Comparison of ENCODE assay signal across 16 mouse cellular contexts in the genomic region with DNA sequence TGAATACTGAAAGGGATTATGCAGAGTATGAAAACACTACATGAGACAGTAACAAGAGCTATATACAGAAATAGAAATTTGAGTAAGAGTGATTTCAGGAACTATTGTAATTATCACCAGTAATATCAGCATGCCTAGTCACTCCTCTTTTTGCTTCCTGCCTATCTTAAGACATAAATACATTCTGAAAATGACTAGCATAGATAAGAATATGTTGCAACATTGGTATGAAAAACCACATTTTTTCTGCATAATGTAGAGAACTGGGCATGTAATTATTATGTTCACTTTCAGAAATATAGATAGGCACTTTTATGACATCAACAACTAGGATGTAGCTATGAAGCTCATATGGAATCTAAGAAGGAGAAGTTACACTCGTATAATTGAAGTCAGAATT.
"Had no signal": no experiment of that assay in that cellular context is flagged by ENCODE, and none has a peak within 500 bp of the region (broad histone marks: within the 10 kb centered on the region; RNA-seq: fewer than 3 reads in every experiment).

No protein-coding gene starts in this region.

- H3K4me3 ChIP-seq: neural tube, embryonic 13.5 days; neural tube, embryonic 15.5 days; stomach, embryonic 15.5 days had no signal

- H3K27me3 ChIP-seq: neural tube, embryonic 13.5 days; neural tube, embryonic 15.5 days; stomach, embryonic 15.5 days had no signal

- DNase-seq: retina, postnatal 1 day; right cerebral cortex, adult 18-20 months; right cerebral cortex, postnatal 14 days; right cerebral cortex, postnatal 25 days; right cerebral cortex, postnatal 4 days; spleen, adult 18-20 months; thymus, adult 18-20 months; thymus, adult 2 months; thymus, postnatal 14 days; thymus, postnatal 25 days; thymus, postnatal 36 days; thymus, postnatal 4 days had no signal

- H3K9me3 ChIP-seq: neural tube, embryonic 13.5 days; neural tube, embryonic 15.5 days; stomach, embryonic 15.5 days had no signal

- H3K9ac ChIP-seq: neural tube, embryonic 13.5 days; neural tube, embryonic 15.5 days; stomach, embryonic 15.5 days had no signal

- H3K27ac ChIP-seq: neural tube, embryonic 13.5 days; neural tube, embryonic 15.5 days; stomach, embryonic 15.5 days; stomach, postnatal 0 days had no signal

- H3K4me2 ChIP-seq: neural tube, embryonic 13.5 days; neural tube, embryonic 15.5 days; stomach, embryonic 15.5 days had no signal

- H3K36me3 ChIP-seq: neural tube, embryonic 13.5 days; neural tube, embryonic 15.5 days; stomach, embryonic 15.5 days had no signal

- H3K4me1 ChIP-seq: neural tube, embryonic 15.5 days; stomach, embryonic 15.5 days had no signal
